Mouse (Mus musculus) thymus, adult 2 months (tissue): ENCODE results near the gene Gm20696. TPM values are rescaled to one million over a fixed set of nuclear protein-coding genes. Genes with fewer than 3 reads are reported as not detected.
A peak's percentile ranks its signal among the peaks of the same experiment; 100 is the strongest.

Source experiments
- DNase-seq: peaks from one replicate; pipeline ENCODE4 v3.0.0; 2021
- H3K27ac ChIP-seq: fragments of 200-500 bp; 2 replicates; pipeline ENCODE4 v1.5.1; 2012; ENCODE audit warnings: low read length, control low read depth; ENCODE audit not compliant: control insufficient read depth, insufficient read depth
- H3K27me3 ChIP-seq: fragments of 200-500 bp; 2 replicates; pipeline ENCODE4 v1.6.1; 2012; ENCODE audit warnings: mild to moderate bottlenecking, low read length, moderate library complexity, mixed read lengths; ENCODE audit not compliant: control insufficient read depth, insufficient read depth
- H3K36me3 ChIP-seq: fragments of 200-500 bp; 2 replicates; pipeline ENCODE4 v1.6.1; 2012; ENCODE audit warnings: mild to moderate bottlenecking, low read length, moderate library complexity; ENCODE audit not compliant: control insufficient read depth, insufficient read depth
- H3K4me1 ChIP-seq: fragments of 200-500 bp; replicated peaks from 2 replicates; pipeline ENCODE4 v1.6.1; 2012; ENCODE audit warnings: low read length; ENCODE audit not compliant: control insufficient read depth, insufficient read depth
- H3K4me3 ChIP-seq: fragments of 200-500 bp; 2 replicates; pipeline ENCODE4 v1.5.1; 2012; ENCODE audit warnings: mild to moderate bottlenecking, low read length, control low read depth, moderate library complexity; ENCODE audit not compliant: control insufficient read depth, insufficient read depth
- CTCF ChIP-seq: fragments of 200-500 bp; IDR thresholded peaks from 2 replicates; pipeline ENCODE4 v1.5.1; 2012; ENCODE audit warnings: mild to moderate bottlenecking, control low read depth, low read length, moderate library complexity, borderline replicate concordance; ENCODE audit not compliant: control insufficient read depth, poor library complexity, insufficient read depth; ENCODE audit errors: extremely low read depth
- POLR2A ChIP-seq: fragments of 200-500 bp; IDR thresholded peaks from 2 replicates; pipeline ENCODE4 v1.6.1; 2012; ENCODE audit warnings: mild to moderate bottlenecking, low read length, control low read depth, moderate library complexity; ENCODE audit not compliant: control insufficient read depth, poor library complexity, insufficient read depth; ENCODE audit errors: extremely low read depth
- whole genome bisulfite sequencing: fragments of 180-500 bp; shearing (Covaris S2); methylation state at CpG from one replicate; pipeline ENCODE4 v1.1.7; 2018; 5-methylcytosine and 5-hydroxymethylcytosine counted together
- polyA plus RNA-seq: library from polyadenylated mRNA; depleted of rRNA; stranded (reverse); fragments of >200 nt; gene quantifications from 2 replicates; pipeline ENCODE4 v1.2.3, GENCODE M21; 2012

The Gm20696 gene
- polyA plus RNA-seq, 1 experiment, result 3.3 TPM

DNA sequence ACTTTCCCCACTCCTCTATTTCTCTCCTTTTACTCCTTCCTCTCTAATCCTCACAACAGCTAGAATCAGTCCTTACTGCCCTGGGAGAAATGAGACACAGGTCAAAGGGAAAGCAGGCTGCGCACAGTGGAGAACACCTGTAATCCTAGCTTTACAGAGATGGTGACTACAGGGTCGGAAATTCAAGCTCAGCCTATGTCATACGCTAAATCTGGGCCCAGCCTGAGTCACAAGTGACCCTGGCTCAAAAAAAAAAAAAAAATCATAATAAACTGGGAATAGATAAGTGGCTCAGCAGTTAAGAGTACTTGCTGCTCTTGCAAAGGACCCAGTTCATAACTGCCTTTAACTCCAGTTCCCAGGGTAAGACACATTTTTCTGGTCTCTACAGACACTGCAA lies 175.5 kb downstream of the Gm20696 start:
- H3K36me3 ChIP-seq, result no peaks in the 10 kb centered on the region
- DNase-seq, result no peak
- TF ChIP-seq CTCF (no peak), POLR2A (no peak)
- no peaks in the 10 kb centered on the region for H3K27me3 ChIP-seq
- H3K4me1 ChIP-seq, result peaks cover 12% of the 10 kb centered on the region
- no peak overlapping the region for H3K4me3 ChIP-seq
- 97% methylated on average over 3 of the region's 3 CpGs for WGBS
- no peak overlapping the region for H3K27ac ChIP-seq

DNA sequence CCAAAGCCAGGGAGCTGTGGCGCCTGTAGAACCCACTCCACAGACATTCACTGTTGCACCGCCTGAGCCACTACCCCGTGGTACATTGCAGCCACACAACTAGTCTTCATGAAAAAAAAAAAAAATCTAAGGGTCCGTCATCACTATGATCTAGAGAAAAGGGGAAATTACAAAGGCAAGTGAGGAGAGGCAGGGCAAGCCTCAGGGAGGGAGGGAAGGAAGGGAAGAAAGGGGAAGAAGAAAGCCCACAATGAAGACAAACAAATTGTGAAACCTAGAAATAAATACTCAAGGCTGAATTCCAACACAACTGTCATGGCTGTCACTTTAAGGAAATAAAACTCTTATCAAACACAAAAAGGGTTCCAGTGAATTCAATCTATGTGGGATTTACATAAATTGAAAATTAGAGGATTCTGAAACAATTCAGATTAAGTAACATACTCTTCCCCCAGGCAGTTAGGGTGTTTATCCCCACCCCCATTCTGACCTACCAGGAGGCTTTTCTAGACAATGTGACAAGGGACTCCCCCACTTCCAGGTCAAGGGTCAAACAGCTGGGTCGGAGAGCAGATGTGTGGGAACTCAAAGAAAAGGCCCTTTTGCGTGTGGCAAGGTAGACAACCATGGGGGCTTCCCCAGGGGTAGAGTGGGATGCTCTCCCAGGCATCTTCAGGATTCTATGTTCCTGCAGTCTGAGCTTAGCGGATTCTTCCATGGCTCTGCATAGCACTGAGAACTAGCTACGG lies 176.5 kb downstream of the Gm20696 start:
- H3K27me3 ChIP-seq, result no peaks in the 10 kb centered on the region

DNA sequence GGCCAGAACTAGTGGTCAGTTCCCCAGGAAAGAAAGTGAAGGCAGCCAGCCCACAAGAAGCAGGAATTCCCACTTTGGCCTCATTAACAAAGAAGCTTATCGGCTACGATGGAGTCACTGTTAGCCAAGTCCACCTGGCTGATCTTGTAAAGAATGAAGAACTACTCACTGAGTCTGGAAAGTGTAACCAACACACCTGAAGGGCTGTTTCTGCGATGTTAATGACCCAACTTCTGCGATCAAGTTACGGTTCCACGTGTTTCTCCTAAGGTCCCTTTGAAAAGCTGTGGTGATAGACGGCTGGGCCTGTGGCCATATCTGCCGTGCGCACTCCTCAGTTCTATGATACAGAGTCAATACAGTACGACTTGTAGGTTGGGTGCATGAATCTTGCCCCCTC lies 177.2 kb downstream of the Gm20696 start:
- 88% methylated on average over 10 of the region's 10 CpGs for whole genome bisulfite sequencing
- no peak for DNase-seq
- no peak overlapping the region for H3K27ac ChIP-seq

More for the DNA sequence above, 176.5 kb downstream of the Gm20696 start:
- Histone ChIP-seq H3K36me3 (no peaks in the 10 kb centered on the region), H3K27ac (no peak overlapping the region), H3K4me1 (peaks cover 23% of the 10 kb centered on the region), H3K4me3 (no peak overlapping the region)
- TF ChIP-seq CTCF (no peak), POLR2A (no peak)
- no peak for DNase-seq
- 66% methylated on average over 8 of the region's 8 CpGs for WGBS

DNA sequence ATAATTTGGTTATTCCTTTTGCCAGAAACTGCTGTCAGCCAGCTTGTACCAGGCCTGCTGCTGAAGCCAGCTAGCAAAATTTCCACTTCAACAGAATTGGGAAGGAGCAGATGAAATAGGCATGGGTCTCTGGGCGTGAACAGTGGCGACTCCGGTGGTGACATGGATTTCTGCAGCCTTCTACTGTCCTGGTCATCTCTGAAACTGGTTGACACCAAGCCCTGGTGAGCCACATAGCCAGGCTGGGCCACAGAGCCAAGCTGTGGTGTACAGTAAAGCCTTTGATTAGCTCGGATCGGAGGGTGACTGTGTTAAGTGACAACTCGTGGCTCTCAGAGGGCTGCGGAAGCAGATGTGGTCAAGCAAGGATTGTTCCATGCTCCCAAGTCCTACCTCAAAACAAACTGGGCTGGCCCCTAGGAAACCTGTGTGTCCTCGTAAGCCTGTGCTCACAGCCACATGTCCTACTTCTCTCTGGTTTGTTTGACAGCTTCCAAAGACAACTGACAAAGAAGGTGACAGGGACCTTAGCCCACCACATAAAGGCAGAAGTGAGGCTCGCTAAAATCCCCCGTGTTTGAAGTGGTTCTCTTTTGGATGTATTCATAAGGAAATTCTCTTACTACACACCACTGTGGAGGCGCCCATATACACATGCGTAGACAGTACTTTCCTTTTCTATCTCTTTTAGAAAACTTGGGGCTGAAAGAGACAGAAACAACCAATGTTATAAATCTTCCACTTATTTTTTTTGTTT lies 180.5 kb downstream of the Gm20696 start:
- Histone ChIP-seq H3K27ac (no peak overlapping the region), H3K27me3 (no peaks in the 10 kb centered on the region), H3K36me3 (no peaks in the 10 kb centered on the region), H3K4me3 (no peak overlapping the region), H3K4me1 (peaks cover 26% of the 10 kb centered on the region)
- WGBS, result 36% methylated on average over 12 of the region's 12 CpGs
- peak; percentile 44 for DNase-seq
- TF ChIP-seq CTCF (no peak), POLR2A (no peak)

More for the DNA sequence above, 177.2 kb downstream of the Gm20696 start:
- Histone ChIP-seq H3K4me1 (peaks cover 25% of the 10 kb centered on the region), H3K36me3 (no peaks in the 10 kb centered on the region), H3K27me3 (no peaks in the 10 kb centered on the region), H3K4me3 (no peak overlapping the region)
- no peak for TF ChIP-seq POLR2A
- no peak for TF ChIP-seq CTCF

DNA sequence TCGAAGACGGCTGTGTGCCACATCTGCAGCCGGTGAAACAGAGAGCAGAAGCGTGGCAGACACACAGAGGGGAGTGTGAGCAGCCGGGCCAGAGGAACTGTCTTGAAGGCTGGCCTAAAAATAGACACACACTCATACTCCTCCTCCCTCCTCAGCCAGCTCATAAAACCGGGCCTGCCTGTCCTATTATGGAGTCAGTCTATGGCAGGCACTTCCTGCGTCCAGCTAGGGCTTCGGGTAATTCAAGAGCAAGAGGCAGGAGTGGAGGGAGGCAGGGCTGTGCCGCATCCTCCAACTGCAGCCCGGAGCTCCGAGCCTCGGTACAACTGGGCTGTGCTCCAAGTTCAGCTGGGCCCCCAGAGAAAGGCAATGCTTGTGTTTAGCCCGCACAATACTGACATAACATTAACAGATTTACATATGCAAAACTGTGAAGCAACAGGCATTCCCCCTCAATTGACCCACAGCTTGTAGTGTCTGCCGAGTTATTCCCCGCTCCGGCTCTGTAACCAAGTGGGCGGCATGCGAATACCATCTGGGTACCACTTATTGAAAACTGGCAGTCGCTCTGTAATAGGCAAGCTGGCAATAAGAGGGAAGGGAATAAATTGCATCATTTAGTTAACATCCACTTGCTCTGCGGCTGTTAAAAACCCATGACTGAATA lies 181.2 kb downstream of the Gm20696 start:
- Histone ChIP-seq H3K4me1 (peaks cover 22% of the 10 kb centered on the region), H3K36me3 (no peaks in the 10 kb centered on the region), H3K27ac (no peak overlapping the region), H3K4me3 (peak overlapping the region; percentile 3; the same call in 1 of the 2 replicates), H3K27me3 (no peaks in the 10 kb centered on the region)
- peak; percentile 73 for DNase-seq
- TF ChIP-seq CTCF, result no peak
- no peak for TF ChIP-seq POLR2A
- 35% methylated on average over 20 of the region's 20 CpGs for WGBS

DNA sequence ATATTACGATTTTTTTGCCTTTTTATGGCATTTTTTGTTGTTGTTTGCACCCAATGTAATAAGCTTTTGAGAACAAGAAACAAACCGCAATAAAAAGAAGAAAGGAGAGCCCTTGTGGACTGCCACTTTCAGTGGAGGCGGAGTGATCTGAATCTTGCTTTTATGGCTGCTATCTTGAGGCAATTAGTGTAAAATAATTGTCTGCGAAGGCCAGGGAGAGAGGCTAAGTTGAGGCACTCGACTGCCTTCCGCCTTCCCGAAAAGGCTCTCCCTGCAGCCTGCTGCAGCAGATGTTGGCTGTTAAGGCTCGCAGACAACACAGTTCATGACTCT lies 181.7 kb downstream of the Gm20696 start:
- no peak for TF ChIP-seq POLR2A
- no peak for TF ChIP-seq CTCF
- DNase-seq, result no peak
- 20% methylated on average over 8 of the region's 8 CpGs for WGBS
- Histone ChIP-seq H3K4me1 (peaks cover 21% of the 10 kb centered on the region), H3K27me3 (no peaks in the 10 kb centered on the region), H3K4me3 (no peak overlapping the region), H3K36me3 (no peaks in the 10 kb centered on the region), H3K27ac (no peak overlapping the region)
